Mouse (Mus musculus): ENCODE data around the gene Rhog. TPM values are rescaled to one million over a fixed set of nuclear protein-coding genes. Genes with fewer than 3 reads are reported as not detected.

Rhog gene
- polyA plus RNA-seq, 2 experiments, result 31.4 to 53.4 TPM

GRCm38 (mm10) chr7:102248691-102249404 lies 7.0 kb downstream of the Rhog start:
- peak in 1 of 3 experiments; percentile 41 for DNase-seq (ENCODE audit: low read depth in 3 of 3, low spot score in 3 of 3)
- WGBS (ENCODE audit: insufficient replicate concordance), result 2% methylated on average over 16 of the region's 16 CpGs
- peaks cover 47 to 57% of the 10 kb centered on the region in 2 experiments for H3K4me1 ChIP-seq (replicated peaks; ENCODE audit: control insufficient read depth in 2 of 2, insufficient read depth in 2 of 2, low read length in 1 of 2)

DNA sequence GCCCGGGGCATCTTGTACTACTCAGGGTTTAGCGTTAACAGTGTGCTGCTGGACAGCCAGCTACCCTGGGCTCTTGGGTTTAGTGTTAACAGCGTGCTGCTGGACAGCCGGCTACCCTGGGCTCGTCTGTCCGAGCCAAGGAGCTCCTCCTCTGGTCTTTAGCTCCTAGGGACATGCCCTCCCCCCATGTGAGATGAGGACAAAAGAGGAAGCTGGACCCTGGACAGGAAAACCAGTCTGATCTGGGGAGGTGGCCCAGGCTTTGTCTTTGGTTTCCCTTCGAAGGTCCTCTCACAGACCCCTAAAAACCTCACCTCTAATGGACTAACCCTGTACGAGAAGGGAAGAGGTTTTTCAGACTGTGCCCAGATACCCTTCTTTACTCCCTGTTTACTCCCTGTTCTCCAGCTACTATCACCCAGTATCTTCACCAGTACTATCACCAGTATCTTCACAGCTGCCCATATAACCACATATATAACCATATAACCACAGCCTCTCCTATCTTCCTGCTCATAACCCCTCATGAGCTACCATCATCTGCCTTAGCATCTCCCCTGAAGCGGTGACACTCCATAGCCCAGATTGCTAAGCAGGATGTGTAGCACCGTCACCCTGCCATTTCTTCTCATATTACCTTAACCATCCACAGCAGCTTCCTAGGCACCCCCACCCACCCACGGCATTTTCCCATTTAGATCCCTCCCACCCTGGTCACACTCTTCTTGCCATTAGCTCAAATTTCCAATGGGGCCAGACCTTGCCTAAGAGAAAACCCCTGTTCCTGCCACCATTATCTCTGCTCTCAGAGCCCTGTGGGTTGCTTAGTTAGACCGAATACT lies 8.7 kb downstream of the Rhog start:
- Histone ChIP-seq H3K27me3 (ENCODE audit: control insufficient read depth, insufficient read depth, low read length) (no peaks in the 10 kb centered on the region), H3K36me3 (replicated peaks; ENCODE audit: control insufficient read depth, insufficient read depth, low read depth) (no peaks in the 10 kb centered on the region; the same call in 1 of the 2 replicates), H3K27ac (peak overlapping the region; percentile 34; the same call in 1 of the 2 replicates), H3K4me3 (ENCODE audit: insufficient read depth in 1 of 2, low read depth in 2 of 2, low read length in 2 of 2) (peak overlapping the region; percentile 83 to 95; a peak in 3 of 4 replicates), H3K9me3 (ENCODE audit: control insufficient read depth, low read length) (no peaks in the 10 kb centered on the region), H3K9ac (replicated peaks) (peak overlapping the region; percentile 89), H3K4me2 (ENCODE audit: low read depth) (peak overlapping the region; percentile 95), H3K4me1 (replicated peaks; ENCODE audit: control insufficient read depth in 2 of 2, insufficient read depth in 2 of 2, low read length in 1 of 2) (peaks cover 54 to 70% of the 10 kb centered on the region in 2 experiments)
- no peak for TF ChIP-seq CTCF (IDR thresholded peaks at IDR 0.05; ENCODE audit: low read depth)
- TF ChIP-seq EP300 (IDR thresholded peaks at IDR 0.05; ENCODE audit: low read depth), result no peak
- 22% methylated on average over 12 of the region's 12 CpGs for WGBS (ENCODE audit: insufficient replicate concordance)
- DNase-seq (ENCODE audit: low read depth in 3 of 3, low spot score in 3 of 3) (no peak), ATAC-seq (ENCODE audit: insufficient read depth) (no peak)

More at GRCm38 (mm10) chr7:102248691-102249404, 7.0 kb downstream of the Rhog start:
- peak; percentile 6; the same call in 1 of the 2 replicates for ATAC-seq (ENCODE audit: insufficient read depth)
- no peaks in the 10 kb centered on the region for H3K27me3 ChIP-seq (ENCODE audit: control insufficient read depth, insufficient read depth, low read length)
- H3K27ac ChIP-seq, result peak overlapping the region; percentile 95
- peak overlapping the region; percentile 83 to 95 for H3K4me3 ChIP-seq (ENCODE audit: insufficient read depth in 1 of 2, low read depth in 2 of 2, low read length in 2 of 2)
- no peaks in the 10 kb centered on the region for H3K9me3 ChIP-seq (ENCODE audit: control insufficient read depth, low read length)
- TF ChIP-seq CTCF (IDR thresholded peaks at IDR 0.05; ENCODE audit: low read depth) (no peak), EP300 (IDR thresholded peaks at IDR 0.05; ENCODE audit: low read depth) (0 out of 2 replicates have a peak, but pooled peaks have one; percentile 36)
- H3K4me2 ChIP-seq (ENCODE audit: low read depth), result peak overlapping the region; percentile 95
- H3K9ac ChIP-seq (replicated peaks), result peak overlapping the region; percentile 89
- no peaks in the 10 kb centered on the region for H3K36me3 ChIP-seq (replicated peaks; ENCODE audit: control insufficient read depth, insufficient read depth, low read depth)

DNA sequence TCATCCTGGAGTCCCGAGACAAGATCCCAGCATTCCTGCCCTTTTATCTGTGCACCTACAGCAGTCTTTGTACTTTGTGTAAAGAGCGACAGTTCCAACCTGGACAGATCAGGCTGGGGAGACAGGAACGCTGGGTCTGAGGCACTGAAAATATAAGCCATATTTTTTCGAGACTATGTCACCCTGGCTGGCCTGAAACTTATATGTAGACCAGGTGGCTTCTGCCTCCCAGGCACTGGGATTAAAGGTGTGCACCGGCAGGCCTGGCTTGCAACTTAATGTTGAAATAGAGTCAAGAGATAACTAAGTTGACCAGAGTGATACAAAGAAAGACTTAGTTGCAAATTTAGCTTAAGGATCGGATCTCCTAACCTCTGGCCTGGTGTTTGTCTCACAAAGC lies 9.6 kb downstream of the Rhog start:
- ATAC-seq (ENCODE audit: insufficient read depth), result no peak
- DNase-seq (ENCODE audit: low read depth in 3 of 3, low spot score in 3 of 3), result no peak
- 33% methylated on average over 6 of the region's 6 CpGs for WGBS (ENCODE audit: insufficient replicate concordance)
- Histone ChIP-seq H3K9me3 (ENCODE audit: control insufficient read depth, low read length) (no peaks in the 10 kb centered on the region), H3K4me3 (ENCODE audit: insufficient read depth in 1 of 2, low read depth in 2 of 2, low read length in 2 of 2) (peak overlapping the region in 1 of 2 experiments; percentile 30; a peak in 2 of 4 replicates), H3K4me2 (ENCODE audit: low read depth) (peak overlapping the region; percentile 95), H3K27me3 (ENCODE audit: control insufficient read depth, insufficient read depth, low read length) (no peaks in the 10 kb centered on the region), H3K4me1 (replicated peaks; ENCODE audit: control insufficient read depth in 2 of 2, insufficient read depth in 2 of 2, low read length in 1 of 2) (peaks cover 54 to 73% of the 10 kb centered on the region in 2 experiments), H3K27ac (peak overlapping the region; percentile 6; the same call in 1 of the 2 replicates), H3K36me3 (replicated peaks; ENCODE audit: control insufficient read depth, insufficient read depth, low read depth) (no peaks in the 10 kb centered on the region; the same call in none of the 2 replicates), H3K9ac (replicated peaks) (no peak overlapping the region; the same call in 1 of the 2 replicates)
- TF ChIP-seq EP300 (IDR thresholded peaks at IDR 0.05; ENCODE audit: low read depth) (no peak), CTCF (IDR thresholded peaks at IDR 0.05; ENCODE audit: low read depth) (no peak)

DNA sequence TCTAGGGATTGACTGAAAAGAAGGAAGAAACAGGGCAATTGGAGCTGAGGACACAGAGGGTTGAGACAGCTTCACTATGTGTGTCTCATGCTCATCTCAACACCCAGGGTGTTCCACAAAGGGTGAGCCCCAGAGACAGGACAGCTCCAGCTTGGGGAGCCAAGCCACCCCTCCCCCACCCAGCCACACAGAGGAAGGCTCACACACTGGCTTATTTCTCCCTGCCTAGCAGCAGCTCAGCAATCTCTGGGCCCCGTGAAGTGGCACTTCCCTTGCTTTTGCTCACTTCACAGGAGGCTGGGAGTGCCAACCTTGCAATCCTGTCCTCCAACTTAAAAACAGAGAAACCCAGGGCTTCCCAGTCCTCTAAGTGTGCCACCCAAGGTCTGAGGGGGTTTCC lies 10.1 kb downstream of the Rhog start:
- H3K4me2 ChIP-seq (ENCODE audit: low read depth), result peak overlapping the region; percentile 95
- H3K9ac ChIP-seq (replicated peaks), result peak overlapping the region; percentile 39
- peak overlapping the region in 1 of 2 experiments; percentile 30; a peak in 1 of 4 replicates for H3K4me3 ChIP-seq (ENCODE audit: insufficient read depth in 1 of 2, low read depth in 2 of 2, low read length in 2 of 2)
- no peaks in the 10 kb centered on the region for H3K9me3 ChIP-seq (ENCODE audit: control insufficient read depth, low read length)
- ATAC-seq (ENCODE audit: insufficient read depth) (no peak), DNase-seq (ENCODE audit: low read depth in 3 of 3, low spot score in 3 of 3) (no peak)
- H3K36me3 ChIP-seq (replicated peaks; ENCODE audit: control insufficient read depth, insufficient read depth, low read depth), result peaks cover 4% of the 10 kb centered on the region
- no peak for TF ChIP-seq EP300 (IDR thresholded peaks at IDR 0.05; ENCODE audit: low read depth)
- TF ChIP-seq CTCF (IDR thresholded peaks at IDR 0.05; ENCODE audit: low read depth), result no peak
- 0% methylated on average over 1 of the region's 1 CpGs for WGBS (ENCODE audit: insufficient replicate concordance)
- H3K27ac ChIP-seq, result peak overlapping the region; percentile 6
- H3K4me1 ChIP-seq (replicated peaks; ENCODE audit: control insufficient read depth in 2 of 2, insufficient read depth in 2 of 2, low read length in 1 of 2), result peaks cover 51 to 70% of the 10 kb centered on the region in 2 experiments
- H3K27me3 ChIP-seq (ENCODE audit: control insufficient read depth, insufficient read depth, low read length), result no peaks in the 10 kb centered on the region
